Mouse (Mus musculus): ENCODE data around the gene Defa28.
"Not testable (repeated sequence)": the region's sequence is repeated elsewhere in the genome, so short reads cannot be mapped to it uniquely, and the experiment has no call there.

Gene Defa28

GRCm38 (mm10) chr8:21582706-21583105 is at the start of gene Defa28:
TSS of gene Defa28 (plus strand) at chr8:21583006.
- not testable (repeated sequence) for DNase-seq

- not testable (repeated sequence) for DNase-seq
These were observed 17.7 kb upstream of the Defa28 start, which contains the start of gene Defa37 for GRCm38 (mm10) chr8:21565086-21565485. TSS of gene Defa37 (plus strand) at chr8:21565386.

GRCm38 (mm10) chr8:21594408-21594807 is 11.6 kb downstream of the Defa28 start, which contains the start of gene Gm7861:
TSS of gene Gm7861 (minus strand) at chr8:21594508.
- not testable (repeated sequence) for DNase-seq

GRCm38 (mm10) chr8:21617883-21618282 is 35.1 kb downstream of the Defa28 start, which contains the start of gene Defa26:
TSS of gene Defa26 (plus strand) at chr8:21618183.
- peak; percentile 63 for DNase-seq
